In genomic region chr3:32673151-32673550, GRCm38 (mm10) we compare ENCODE assay signal across 15 mouse cellular contexts.
"Had no signal": no experiment of that assay in that cellular context is flagged by ENCODE, and none has a peak within 500 bp of the region (broad histone marks: within the 10 kb centered on the region; RNA-seq: fewer than 3 reads in every experiment).

No protein-coding gene starts in this region.

- DNase-seq: retina, postnatal 1 day; right cerebral cortex, adult 18-20 months; right cerebral cortex, postnatal 14 days; right cerebral cortex, postnatal 25 days; right cerebral cortex, postnatal 4 days; spleen, adult 18-20 months; thymus, adult 18-20 months; thymus, adult 2 months; thymus, postnatal 14 days; thymus, postnatal 25 days; thymus, postnatal 36 days; thymus, postnatal 4 days had no signal

- H3K36me3 ChIP-seq: neural tube, embryonic 15.5 days; stomach, embryonic 15.5 days had no signal

- H3K9me3 ChIP-seq: neural tube, embryonic 15.5 days; stomach, embryonic 15.5 days had no signal

- H3K4me1 ChIP-seq: neural tube, embryonic 15.5 days; stomach, embryonic 15.5 days had no signal

- H3K27me3 ChIP-seq: neural tube, embryonic 15.5 days; stomach, embryonic 15.5 days had no signal

- H3K9ac ChIP-seq: neural tube, embryonic 15.5 days; stomach, embryonic 15.5 days had no signal

- H3K27ac ChIP-seq: neural tube, embryonic 15.5 days; stomach, embryonic 15.5 days; stomach, postnatal 0 days had no signal

- H3K4me2 ChIP-seq: neural tube, embryonic 15.5 days; stomach, embryonic 15.5 days had no signal

- H3K4me3 ChIP-seq: neural tube, embryonic 15.5 days; stomach, embryonic 15.5 days had no signal
